Mouse (Mus musculus) kidney, postnatal 0 days (tissue): ENCODE data around the gene Ilkap. TPM values are rescaled to one million over a fixed set of nuclear protein-coding genes. Genes with fewer than 3 reads are reported as not detected.

Experiments used
- ATAC-seq: fragments of 200-750 bp; cut with Nextera tagmentation; replicated peaks from 2 replicates; pipeline ENCODE4 v1.8.0; 2017; ENCODE audit warnings: low read depth, moderate number of reproducible peaks, moderate TSS enrichment, moderate library complexity; ENCODE audit not compliant: low FRiP score
- DNase-seq: peaks from one replicate; pipeline ENCODE4 v3.0.0-alpha.2; 2016; ENCODE audit warnings: low spot score
- H3K27ac ChIP-seq: fragments of 300-500 bp; sonication (generic); 2 replicates; pipeline ENCODE4 v1.5.1; 2014; ENCODE audit warnings: mild to moderate bottlenecking
- H3K27me3 ChIP-seq: fragments of 300-500 bp; sonication (generic); 2 replicates; pipeline ENCODE4 v1.6.1; 2014; ENCODE audit warnings: low read length, mixed read lengths; ENCODE audit not compliant: insufficient read depth
- H3K36me3 ChIP-seq: fragments of 300-500 bp; sonication (generic); 2 replicates; pipeline ENCODE4 v1.6.1; 2014; ENCODE audit warnings: low read length, mixed read lengths; ENCODE audit not compliant: insufficient read depth
- H3K4me1 ChIP-seq: fragments of 300-500 bp; sonication (generic); replicated peaks from 2 replicates; pipeline ENCODE4 v1.6.1; 2014; ENCODE audit warnings: antibody characterized with exemption, low read length, mixed read lengths; ENCODE audit not compliant: insufficient read depth
- H3K4me2 ChIP-seq: fragments of 300-500 bp; sonication (generic); 2 replicates; pipeline ENCODE4 v1.6.1; 2014; ENCODE audit warnings: mild to moderate bottlenecking, low read length, moderate library complexity, mixed read lengths
- H3K4me3 ChIP-seq: fragments of 300-500 bp; sonication (generic); replicated peaks from 2 replicates; pipeline ENCODE4 v1.5.1; 2014; ENCODE audit warnings: low read depth, low read length
- H3K9ac ChIP-seq: fragments of 300-500 bp; sonication (generic); 2 replicates; pipeline ENCODE4 v1.6.1; 2014; ENCODE audit warnings: low read depth, low read length
- H3K9me3 ChIP-seq: fragments of 300-500 bp; sonication (generic); replicated peaks from 2 replicates; pipeline ENCODE4 v1.6.1; 2016; ENCODE audit warnings: low read length, inconsistent platforms, mixed read lengths
- CTCF ChIP-seq: IDR thresholded peaks from 2 replicates; pipeline ENCODE4 v1.5.1; 2016; ENCODE audit warnings: antibody characterized with exemption, low read depth, mild to moderate bottlenecking, moderate library complexity
- WGBS: fragments of 180-500 bp; shearing (Covaris S2); extraction: QIAGEN DNeasy Blood & Tissue Kit; methylation state at CpG from one replicate; pipeline ENCODE4 v1.1.7; 2014; 5-methylcytosine and 5-hydroxymethylcytosine counted together
- polyA plus RNA-seq: library from polyadenylated mRNA; unstranded; fragments of >200 nt; fragmentation: Nextera tagmentation; extraction: Ambion mirVana; gene quantifications from 2 replicates; pipeline ENCODE4 v1.2.1, GENCODE M21; 2015

Gene Ilkap
- polyA plus RNA-seq, 1 experiment from 2014 or later, result 91.0 TPM

DNA sequence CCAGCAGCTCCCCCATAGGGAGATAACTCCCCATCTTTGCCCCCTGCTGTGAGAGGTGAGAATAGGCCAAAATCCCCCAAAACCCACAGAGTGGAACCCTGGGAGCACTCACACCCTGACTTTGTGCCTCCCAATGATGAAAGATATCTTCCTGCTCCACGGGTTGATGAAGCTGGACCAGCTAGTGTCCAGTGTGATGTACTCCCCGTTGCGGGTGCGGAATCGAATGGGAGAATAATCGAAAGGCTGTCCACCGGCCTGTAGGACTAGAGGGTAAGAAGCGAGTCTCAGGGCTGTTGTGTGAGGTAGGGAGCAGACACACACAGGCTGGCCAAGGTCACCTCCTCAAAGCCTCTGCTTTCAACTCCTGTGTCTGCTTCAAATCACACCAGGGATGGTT is 36.3 kb upstream of the Ilkap start:
- DNase-seq (no peak), ATAC-seq (no peak)
- 0 out of 2 replicates have a peak overlapping the region, but pooled peaks have one; percentile 83 for H3K27ac ChIP-seq
- no peak overlapping the region for H3K9ac ChIP-seq
- H3K4me1 ChIP-seq, result peaks cover 19% of the 10 kb centered on the region
- TF ChIP-seq CTCF, result no peak
- H3K27me3 ChIP-seq, result no peaks in the 10 kb centered on the region
- WGBS, result 94% methylated on average over 8 of the region's 8 CpGs
- H3K4me2 ChIP-seq, result no peak overlapping the region
- no peak overlapping the region for H3K4me3 ChIP-seq
- H3K9me3 ChIP-seq, result no peaks in the 10 kb centered on the region
- H3K36me3 ChIP-seq, result peaks cover 17% of the 10 kb centered on the region; the same call in 1 of the 2 replicates

DNA sequence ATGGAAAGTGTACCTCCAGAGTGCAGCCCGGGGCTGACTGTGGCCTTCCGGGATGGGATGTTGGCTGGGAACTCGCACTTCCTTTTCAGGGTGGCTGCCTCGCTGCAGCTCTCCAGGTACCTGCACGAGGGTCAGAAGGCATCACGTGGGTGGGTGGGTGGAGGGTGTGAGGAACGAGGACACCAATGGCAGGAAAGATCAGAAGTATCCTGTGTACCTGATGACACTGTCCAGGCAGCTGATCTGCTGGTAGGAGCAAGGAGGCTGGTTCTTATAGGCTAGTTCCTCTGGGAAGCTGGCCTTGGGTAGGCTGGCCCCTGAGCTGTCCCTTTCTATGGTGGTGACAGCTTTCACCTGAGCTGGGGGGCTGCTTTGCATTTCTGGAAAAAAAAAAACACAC is 32.1 kb upstream of the Ilkap start:
- Histone ChIP-seq H3K4me3 (no peak overlapping the region), H3K9me3 (no peaks in the 10 kb centered on the region), H3K4me1 (peaks cover 5% of the 10 kb centered on the region), H3K36me3 (peaks cover 32% of the 10 kb centered on the region; the same call in 1 of the 2 replicates), H3K9ac (no peak overlapping the region), H3K27ac (no peak overlapping the region), H3K27me3 (no peaks in the 10 kb centered on the region), H3K4me2 (no peak overlapping the region)
- no peak for TF ChIP-seq CTCF
- ATAC-seq (no peak), DNase-seq (no peak)
- WGBS, result 72% methylated on average over 7 of the region's 7 CpGs

DNA sequence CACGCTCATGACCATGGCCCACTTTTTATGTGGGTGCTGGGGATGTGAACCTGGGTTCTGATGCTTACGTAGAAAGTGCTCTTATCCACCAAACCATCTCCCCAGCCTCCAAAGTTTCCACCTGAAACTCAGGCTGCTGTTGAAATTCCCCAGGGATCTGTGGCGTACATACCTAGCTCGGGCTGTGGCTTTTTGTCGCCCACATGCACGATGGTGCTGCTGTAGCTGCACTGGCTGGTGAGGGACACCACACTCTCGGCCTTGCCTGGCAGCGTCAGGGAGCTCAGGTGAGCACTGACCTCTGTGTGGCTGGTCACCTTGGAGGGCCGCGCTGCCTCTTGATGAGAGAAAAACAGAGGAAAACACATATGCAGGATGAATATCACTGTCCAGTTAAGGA is 30.6 kb upstream of the Ilkap start:
- Histone ChIP-seq H3K9ac (no peak overlapping the region), H3K4me1 (no peaks in the 10 kb centered on the region), H3K9me3 (no peaks in the 10 kb centered on the region), H3K27ac (no peak overlapping the region), H3K4me2 (no peak overlapping the region), H3K4me3 (no peak overlapping the region), H3K36me3 (peaks cover 32% of the 10 kb centered on the region; the same call in 1 of the 2 replicates), H3K27me3 (no peaks in the 10 kb centered on the region)
- no peak for DNase-seq
- 95% methylated on average over 10 of the region's 10 CpGs for WGBS
- no peak for TF ChIP-seq CTCF
- ATAC-seq, result no peak

DNA sequence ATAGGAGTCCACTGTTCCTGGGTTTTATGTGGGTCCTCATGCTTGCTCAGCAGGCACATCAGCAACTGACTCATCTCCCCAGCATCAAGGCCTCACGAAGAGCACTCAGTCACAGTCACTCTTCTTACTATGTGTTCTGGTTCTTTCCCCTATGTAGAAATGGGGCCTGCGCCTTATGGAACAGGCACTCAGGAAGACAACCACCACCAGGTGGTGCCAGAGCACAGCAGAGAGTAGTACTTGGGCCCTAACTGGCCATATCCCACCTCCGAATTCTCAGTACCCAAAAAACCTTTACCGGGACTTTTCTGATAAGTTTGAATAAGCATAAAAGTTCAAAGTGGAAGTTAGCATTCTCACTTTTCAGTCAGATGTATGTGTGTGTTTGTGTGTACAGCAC is 30.0 kb upstream of the Ilkap start:
- no peak overlapping the region for H3K4me3 ChIP-seq
- no peak overlapping the region for H3K4me2 ChIP-seq
- peak; percentile 96 for TF ChIP-seq CTCF
- H3K9ac ChIP-seq, result no peak overlapping the region
- H3K36me3 ChIP-seq, result peaks cover 32% of the 10 kb centered on the region; the same call in 1 of the 2 replicates
- 25% methylated on average over 4 of the region's 4 CpGs for WGBS
- H3K27me3 ChIP-seq, result no peaks in the 10 kb centered on the region
- peak; percentile 92 for DNase-seq
- no peaks in the 10 kb centered on the region for H3K9me3 ChIP-seq
- ATAC-seq, result no peak; the same call in 1 of the 2 replicates
- no peak overlapping the region for H3K27ac ChIP-seq
- no peaks in the 10 kb centered on the region for H3K4me1 ChIP-seq

DNA sequence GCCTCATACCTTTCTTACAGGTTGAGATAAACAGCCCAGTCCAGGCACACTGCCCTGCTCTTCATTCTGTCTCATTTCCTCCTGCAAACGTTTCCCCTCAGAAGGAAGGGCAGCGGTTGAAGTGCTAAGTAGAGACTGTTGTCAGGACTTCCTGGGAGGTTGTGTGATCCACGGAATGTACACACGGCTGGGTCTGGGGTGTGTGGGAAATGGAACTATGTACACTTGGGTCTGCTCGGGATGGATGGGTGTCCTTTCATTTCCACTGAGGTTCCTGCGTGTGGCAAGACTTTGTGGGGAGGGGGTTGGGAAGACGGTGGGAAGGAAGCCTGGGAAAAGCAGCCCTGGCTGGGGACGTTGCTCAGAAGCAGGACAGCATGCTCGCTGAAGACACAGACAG is 27.8 kb upstream of the Ilkap start:
- Histone ChIP-seq H3K27me3 (no peaks in the 10 kb centered on the region), H3K4me3 (no peak overlapping the region), H3K4me2 (no peak overlapping the region), H3K9me3 (no peaks in the 10 kb centered on the region), H3K27ac (no peak overlapping the region), H3K9ac (no peak overlapping the region), H3K4me1 (no peaks in the 10 kb centered on the region), H3K36me3 (peaks cover 23% of the 10 kb centered on the region; the same call in 1 of the 2 replicates)
- ATAC-seq (no peak), DNase-seq (no peak)
- 83% methylated on average over 9 of the region's 9 CpGs for WGBS
- TF ChIP-seq CTCF, result no peak

DNA sequence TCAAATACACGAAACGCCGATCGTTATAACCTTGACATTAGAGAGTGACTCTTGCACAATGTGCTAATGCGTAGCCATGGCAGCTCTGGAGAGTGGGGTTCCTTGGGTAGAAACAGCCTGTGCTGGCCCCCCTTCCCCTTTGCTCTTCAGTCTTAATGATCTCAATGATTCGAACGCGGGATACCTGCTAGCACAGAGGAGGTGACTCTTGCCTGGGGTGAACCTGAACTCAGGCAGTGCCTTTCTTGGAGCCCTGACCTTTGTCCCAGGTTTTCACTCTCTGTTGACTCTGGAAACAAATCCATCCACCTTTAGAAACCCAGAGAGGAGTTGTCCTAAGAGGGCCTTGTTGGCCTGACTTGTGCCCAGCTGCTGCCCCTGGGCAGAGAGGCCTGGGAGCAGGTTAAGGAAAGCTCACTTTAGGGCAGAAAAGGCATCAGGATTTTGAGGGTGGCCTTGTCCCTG is 22.0 kb upstream of the Ilkap start:
- Histone ChIP-seq H3K27me3 (no peaks in the 10 kb centered on the region), H3K4me2 (no peak overlapping the region), H3K9me3 (no peaks in the 10 kb centered on the region), H3K27ac (no peak overlapping the region), H3K4me3 (no peak overlapping the region), H3K4me1 (no peaks in the 10 kb centered on the region), H3K36me3 (peaks cover 15% of the 10 kb centered on the region), H3K9ac (no peak overlapping the region)
- DNase-seq (no peak), ATAC-seq (no peak)
- WGBS, result 92% methylated on average over 8 of the region's 8 CpGs
- TF ChIP-seq CTCF, result no peak
